Mouse (Mus musculus): ENCODE measurements around the gene Defb29. TPM values are rescaled to one million over a fixed set of nuclear protein-coding genes. Genes with fewer than 3 reads are reported as not detected.

The Defb29 gene
- polyA plus RNA-seq (2014; fragmentation: Nextera tagmentation; extraction: Ambion mirVana): not detected in 2 replicates

- Histone ChIP-seq H3K9ac (ENCODE audit: low read length) (no peak within 1 kb of the TSS), H3K36me3 (ENCODE audit: control insufficient read depth, insufficient read depth, low read length) (no peaks in the 10 kb centered on the region), H3K4me1 (ENCODE audit: control insufficient read depth, insufficient read depth, low read length) (no peaks in the 10 kb centered on the region), H3K27ac (ENCODE audit: low read depth, low read length) (no peak within 1 kb of the TSS), H3K4me2 (ENCODE audit: low read depth) (no peak within 1 kb of the TSS), H3K27me3 (ENCODE audit: control insufficient read depth, insufficient read depth, low read length) (no peaks in the 10 kb centered on the region), H3K4me3 (ENCODE audit: low read depth, low read length) (no peak within 1 kb of the TSS), H3K9me3 (ENCODE audit: control insufficient read depth, low read length) (no peaks in the 10 kb centered on the region)
- 52% methylated on average over 13 of the region's 13 CpGs for WGBS
- ATAC-seq (ENCODE audit: insufficient read depth, low FRiP score, low TSS enrichment) (no peak), DNase-seq (ENCODE audit: low spot score) (no peak)
Observed at GRCm38 (mm10) chr2:152539944-152540710, at the start of gene Defb29. Defb29 (minus strand) TSS chr2:152540098.

GRCm38 (mm10) chr2:152589021-152589420 lies 49.1 kb upstream of the Defb29 start:
- no peaks in the 10 kb centered on the region for H3K4me1 ChIP-seq (ENCODE audit: control insufficient read depth, insufficient read depth, low read length)
- WGBS: 50% methylated on average over 6 of the region's 6 CpGs
- H3K9ac ChIP-seq (ENCODE audit: low read length): no peak overlapping the region
- no peaks in the 10 kb centered on the region for H3K27me3 ChIP-seq (ENCODE audit: control insufficient read depth, insufficient read depth, low read length)
- H3K4me2 ChIP-seq (ENCODE audit: low read depth): no peak overlapping the region
- H3K9me3 ChIP-seq (ENCODE audit: control insufficient read depth, low read length): no peaks in the 10 kb centered on the region
- ATAC-seq (ENCODE audit: insufficient read depth, low FRiP score, low TSS enrichment): no peak
- DNase-seq (ENCODE audit: low spot score): no peak
- H3K4me3 ChIP-seq (ENCODE audit: low read depth, low read length): no peak overlapping the region
- H3K36me3 ChIP-seq (ENCODE audit: control insufficient read depth, insufficient read depth, low read length): no peaks in the 10 kb centered on the region
- H3K27ac ChIP-seq (ENCODE audit: low read depth, low read length): no peak overlapping the region

GRCm38 (mm10) chr2:152588450-152588849 lies 48.6 kb upstream of the Defb29 start:
- H3K4me1 ChIP-seq (ENCODE audit: control insufficient read depth, insufficient read depth, low read length): no peaks in the 10 kb centered on the region
- no peaks in the 10 kb centered on the region for H3K9me3 ChIP-seq (ENCODE audit: control insufficient read depth, low read length)
- DNase-seq (ENCODE audit: low spot score): no peak
- ATAC-seq (ENCODE audit: insufficient read depth, low FRiP score, low TSS enrichment): no peak
- no peaks in the 10 kb centered on the region for H3K36me3 ChIP-seq (ENCODE audit: control insufficient read depth, insufficient read depth, low read length)
- no peak overlapping the region for H3K4me3 ChIP-seq (ENCODE audit: low read depth, low read length)
- no peak overlapping the region for H3K27ac ChIP-seq (ENCODE audit: low read depth, low read length)
- no peak overlapping the region for H3K9ac ChIP-seq (ENCODE audit: low read length)
- WGBS: 62% methylated on average over 2 of the region's 2 CpGs
- no peak overlapping the region for H3K4me2 ChIP-seq (ENCODE audit: low read depth)
- H3K27me3 ChIP-seq (ENCODE audit: control insufficient read depth, insufficient read depth, low read length): no peaks in the 10 kb centered on the region

- H3K9ac ChIP-seq (ENCODE audit: low read length): no peak overlapping the region
- H3K4me1 ChIP-seq (ENCODE audit: control insufficient read depth, insufficient read depth, low read length): no peaks in the 10 kb centered on the region
- no peak for DNase-seq (ENCODE audit: low spot score)
- H3K4me2 ChIP-seq (ENCODE audit: low read depth): no peak overlapping the region
- 72% methylated on average over 4 of the region's 4 CpGs for WGBS
- no peak overlapping the region for H3K4me3 ChIP-seq (ENCODE audit: low read depth, low read length)
- no peaks in the 10 kb centered on the region for H3K9me3 ChIP-seq (ENCODE audit: control insufficient read depth, low read length)
- no peaks in the 10 kb centered on the region for H3K27me3 ChIP-seq (ENCODE audit: control insufficient read depth, insufficient read depth, low read length)
- H3K27ac ChIP-seq (ENCODE audit: low read depth, low read length): no peak overlapping the region
- no peak for ATAC-seq (ENCODE audit: insufficient read depth, low FRiP score, low TSS enrichment)
- H3K36me3 ChIP-seq (ENCODE audit: control insufficient read depth, insufficient read depth, low read length): no peaks in the 10 kb centered on the region
Observed at GRCm38 (mm10) chr2:152586926-152587560, 47.1 kb upstream of the Defb29 start.

GRCm38 (mm10) chr2:152580612-152581011 lies 40.7 kb upstream of the Defb29 start:
- no peak overlapping the region for H3K4me2 ChIP-seq (ENCODE audit: low read depth)
- H3K27ac ChIP-seq (ENCODE audit: low read depth, low read length): no peak overlapping the region
- no peaks in the 10 kb centered on the region for H3K36me3 ChIP-seq (ENCODE audit: control insufficient read depth, insufficient read depth, low read length)
- DNase-seq (ENCODE audit: low spot score) (no peak), ATAC-seq (ENCODE audit: insufficient read depth, low FRiP score, low TSS enrichment) (no peak)
- H3K9me3 ChIP-seq (ENCODE audit: control insufficient read depth, low read length): no peaks in the 10 kb centered on the region
- H3K9ac ChIP-seq (ENCODE audit: low read length): no peak overlapping the region
- no peaks in the 10 kb centered on the region for H3K4me1 ChIP-seq (ENCODE audit: control insufficient read depth, insufficient read depth, low read length)
- H3K27me3 ChIP-seq (ENCODE audit: control insufficient read depth, insufficient read depth, low read length): no peaks in the 10 kb centered on the region
- whole genome bisulfite sequencing: 92% methylated on average over 11 of the region's 11 CpGs
- no peak overlapping the region for H3K4me3 ChIP-seq (ENCODE audit: low read depth, low read length)

GRCm38 (mm10) chr2:152580107-152580506 lies 40.2 kb upstream of the Defb29 start, which contains the start of gene Defb19:
Defb19 (minus strand) TSS chr2:152580312.
- H3K27me3 ChIP-seq (ENCODE audit: control insufficient read depth, insufficient read depth, low read length): no peaks in the 10 kb centered on the region
- no peak within 1 kb of the TSS for H3K27ac ChIP-seq (ENCODE audit: low read depth, low read length)
- no peak for DNase-seq (ENCODE audit: low spot score)
- H3K9me3 ChIP-seq (ENCODE audit: control insufficient read depth, low read length): no peaks in the 10 kb centered on the region
- 78% methylated on average over 7 of the region's 7 CpGs for WGBS
- H3K4me1 ChIP-seq (ENCODE audit: control insufficient read depth, insufficient read depth, low read length): no peaks in the 10 kb centered on the region
- H3K9ac ChIP-seq (ENCODE audit: low read length): no peak within 1 kb of the TSS
- H3K4me2 ChIP-seq (ENCODE audit: low read depth): no peak within 1 kb of the TSS
- H3K4me3 ChIP-seq (ENCODE audit: low read depth, low read length): no peak within 1 kb of the TSS
- H3K36me3 ChIP-seq (ENCODE audit: control insufficient read depth, insufficient read depth, low read length): no peaks in the 10 kb centered on the region
- ATAC-seq (ENCODE audit: insufficient read depth, low FRiP score, low TSS enrichment): no peak

GRCm38 (mm10) chr2:152573484-152573883 lies 33.6 kb upstream of the Defb29 start:
- Histone ChIP-seq H3K4me1 (ENCODE audit: control insufficient read depth, insufficient read depth, low read length) (no peaks in the 10 kb centered on the region), H3K9me3 (ENCODE audit: control insufficient read depth, low read length) (no peaks in the 10 kb centered on the region), H3K4me2 (ENCODE audit: low read depth) (no peak overlapping the region), H3K27ac (ENCODE audit: low read depth, low read length) (no peak overlapping the region), H3K27me3 (ENCODE audit: control insufficient read depth, insufficient read depth, low read length) (no peaks in the 10 kb centered on the region), H3K36me3 (ENCODE audit: control insufficient read depth, insufficient read depth, low read length) (no peaks in the 10 kb centered on the region), H3K9ac (ENCODE audit: low read length) (no peak overlapping the region), H3K4me3 (ENCODE audit: low read depth, low read length) (no peak overlapping the region)
- DNase-seq (ENCODE audit: low spot score) (no peak), ATAC-seq (ENCODE audit: insufficient read depth, low FRiP score, low TSS enrichment) (no peak)
- WGBS: 85% methylated on average over 8 of the region's 8 CpGs

- Histone ChIP-seq H3K9me3 (ENCODE audit: control insufficient read depth, low read length) (no peaks in the 10 kb centered on the region), H3K4me2 (ENCODE audit: low read depth) (no peak within 1 kb of the TSS), H3K4me3 (ENCODE audit: low read depth, low read length) (no peak within 1 kb of the TSS), H3K27ac (ENCODE audit: low read depth, low read length) (no peak within 1 kb of the TSS), H3K9ac (ENCODE audit: low read length) (no peak within 1 kb of the TSS), H3K27me3 (ENCODE audit: control insufficient read depth, insufficient read depth, low read length) (no peaks in the 10 kb centered on the region), H3K4me1 (ENCODE audit: control insufficient read depth, insufficient read depth, low read length) (no peaks in the 10 kb centered on the region), H3K36me3 (ENCODE audit: control insufficient read depth, insufficient read depth, low read length) (no peaks in the 10 kb centered on the region)
- ATAC-seq (ENCODE audit: insufficient read depth, low FRiP score, low TSS enrichment) (no peak), DNase-seq (ENCODE audit: low spot score) (no peak)
- 61% methylated on average over 11 of the region's 11 CpGs for WGBS
Observed at GRCm38 (mm10) chr2:152572114-152572794, 32.4 kb upstream of the Defb29 start, which contains the start of gene Defb21. Defb21 (plus strand) TSS chr2:152572744.

Data from neural tube, embryonic 11.5 days (tissue).